Mouse (Mus musculus) megakaryocyte, embryonic 14.5 days (primary cell): Measurements from ENCODE around the gene Ormdl2.

Experiments
- FLI1 ChIP-seq: IDR thresholded peaks from 2 replicates; pipeline ENCODE4 v1.6.1; 2012; ENCODE audit warnings: low read length, inconsistent platforms, mixed read lengths
- GATA1 ChIP-seq: IDR thresholded peaks from 3 replicates; pipeline ENCODE4 v1.6.1; 2012; ENCODE audit warnings: mixed read lengths, low read length, inconsistent platforms, borderline replicate concordance

DNA sequence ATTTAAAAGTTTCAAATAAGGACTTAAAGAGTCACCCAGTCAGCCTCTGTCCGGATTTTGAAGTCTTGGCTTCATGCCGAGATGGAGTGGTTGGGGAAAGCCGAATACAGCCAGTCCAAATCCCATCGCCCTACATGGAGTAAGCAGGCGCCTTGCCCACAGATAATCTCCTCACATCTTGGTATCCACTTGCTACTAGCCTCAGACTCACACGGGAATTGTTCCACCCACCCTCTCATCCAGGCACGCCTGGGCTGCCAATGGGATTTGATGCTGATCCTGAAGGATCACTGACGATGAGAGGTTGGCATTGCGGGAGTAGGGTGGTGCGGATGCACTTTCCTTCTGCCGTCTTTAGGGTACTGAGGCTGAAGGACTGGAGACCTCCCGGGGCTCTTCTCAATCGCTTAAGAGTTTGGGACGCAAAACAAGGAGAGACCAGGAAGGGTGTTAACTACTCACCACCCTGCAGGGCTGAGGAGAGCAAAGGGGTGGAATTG lies 17.6 kb downstream of the Ormdl2 start, which contains the start of gene Dnajc14:
- no peak for TF ChIP-seq GATA1
- no peak for TF ChIP-seq FLI1
